Mouse (Mus musculus) kidney, adult 2 months (tissue): Measurements from ENCODE around the gene Slc25a13. TPM values are rescaled to one million over a fixed set of nuclear protein-coding genes. Genes with fewer than 3 reads are reported as not detected.

Experiments
- DNase-seq: peaks from one replicate; pipeline ENCODE4 v3.0.0; 2021
- H3K27ac ChIP-seq: fragments of 200-500 bp; 2 replicates; pipeline ENCODE4 v1.5.1; 2012; ENCODE audit warnings: low read depth, low read length, control low read depth, inconsistent platforms; ENCODE audit not compliant: insufficient read depth
- H3K27me3 ChIP-seq: fragments of 200-500 bp; replicated peaks from 2 replicates; pipeline ENCODE4 v1.6.1; 2012; ENCODE audit warnings: mild to moderate bottlenecking, moderate library complexity, low read length, inconsistent platforms; ENCODE audit not compliant: control insufficient read depth, insufficient read depth
- H3K36me3 ChIP-seq: fragments of 200-500 bp; 2 replicates; pipeline ENCODE4 v1.6.1; 2012; ENCODE audit warnings: mild to moderate bottlenecking, moderate library complexity, low read length, inconsistent platforms; ENCODE audit not compliant: control insufficient read depth, insufficient read depth
- H3K4me1 ChIP-seq: fragments of 200-500 bp; 2 replicates; pipeline ENCODE4 v1.6.1; 2011; ENCODE audit warnings: low read length; ENCODE audit not compliant: control insufficient read depth, insufficient read depth
- H3K4me3 ChIP-seq: fragments of 200-500 bp; 2 replicates; pipeline ENCODE4 v1.5.1; 2011; ENCODE audit warnings: mild to moderate bottlenecking, low read depth, low read length, control low read depth; ENCODE audit not compliant: insufficient read depth
- CTCF ChIP-seq: fragments of 200-500 bp; conservative IDR thresholded peaks from 2 replicates; pipeline ENCODE4 v1.5.1; 2011; ENCODE audit warnings: low read depth, mild to moderate bottlenecking, control low read depth, low read length, moderate library complexity, mixed read lengths; ENCODE audit not compliant: insufficient read depth, insufficient read length
- POLR2A ChIP-seq: fragments of 200-500 bp; IDR thresholded peaks from one replicate; pipeline ENCODE4 v1.6.1; 2011; ENCODE audit warnings: low read depth, low read length, control low read depth
- WGBS: fragments of 180-500 bp; shearing (Covaris S2); methylation state at CpG from one replicate; pipeline ENCODE4 v1.1.7; 2018; 5-methylcytosine and 5-hydroxymethylcytosine counted together
- polyA plus RNA-seq: library from polyadenylated mRNA; depleted of rRNA; stranded (reverse); fragments of >200 nt; gene quantifications from 2 replicates; pipeline ENCODE4 v1.2.3, GENCODE M21; 2012

The Slc25a13 gene
- polyA plus RNA-seq, 1 experiment = 37.8 TPM

- Histone ChIP-seq H3K4me3 (no peak overlapping the region), H3K4me1 (peaks cover 7% of the 10 kb centered on the region; the same call in 1 of the 2 replicates), H3K27me3 (no peaks in the 10 kb centered on the region), H3K36me3 (no peaks in the 10 kb centered on the region), H3K27ac (no peak overlapping the region)
- TF ChIP-seq POLR2A (no peak), CTCF (no peak)
- no peak for DNase-seq
- WGBS = 95% methylated on average over 13 of the region's 13 CpGs
Observed at GRCm38 (mm10) chr6:6193906-6194305, 23.1 kb downstream of the Slc25a13 start.

GRCm38 (mm10) chr6:6192413-6192812 lies 24.6 kb downstream of the Slc25a13 start:
- no peak for TF ChIP-seq POLR2A
- no peak for TF ChIP-seq CTCF
- DNase-seq = no peak

GRCm38 (mm10) chr6:6191596-6192337 lies 25.2 kb downstream of the Slc25a13 start:
- TF ChIP-seq CTCF = no peak
- no peak for TF ChIP-seq POLR2A
- no peaks in the 10 kb centered on the region for H3K27me3 ChIP-seq
- no peak for DNase-seq
- no peak overlapping the region for H3K27ac ChIP-seq
- H3K36me3 ChIP-seq = no peaks in the 10 kb centered on the region
- peaks cover 5% of the 10 kb centered on the region; the same call in 1 of the 2 replicates for H3K4me1 ChIP-seq
- H3K4me3 ChIP-seq = no peak overlapping the region
- 63% methylated on average over 8 of the region's 8 CpGs for WGBS

More at GRCm38 (mm10) chr6:6192413-6192812, 24.6 kb downstream of the Slc25a13 start:
- Histone ChIP-seq H3K4me3 (no peak overlapping the region), H3K27me3 (no peaks in the 10 kb centered on the region), H3K4me1 (peaks cover 5% of the 10 kb centered on the region; the same call in 1 of the 2 replicates), H3K27ac (no peak overlapping the region), H3K36me3 (no peaks in the 10 kb centered on the region)
- WGBS = 54% methylated on average over 7 of the region's 7 CpGs

GRCm38 (mm10) chr6:6188970-6189369 lies 28.0 kb downstream of the Slc25a13 start:
- WGBS = 69% methylated on average over 6 of the region's 6 CpGs
- H3K27ac ChIP-seq = no peak overlapping the region
- no peak for TF ChIP-seq POLR2A
- no peak for DNase-seq
- no peak overlapping the region for H3K4me3 ChIP-seq
- H3K4me1 ChIP-seq = peaks cover 15% of the 10 kb centered on the region; the same call in 1 of the 2 replicates
- H3K36me3 ChIP-seq = no peaks in the 10 kb centered on the region
- no peaks in the 10 kb centered on the region for H3K27me3 ChIP-seq

- Histone ChIP-seq H3K4me1 (peaks cover 15% of the 10 kb centered on the region; the same call in 1 of the 2 replicates), H3K27me3 (no peaks in the 10 kb centered on the region), H3K36me3 (no peaks in the 10 kb centered on the region), H3K4me3 (no peak overlapping the region), H3K27ac (no peak overlapping the region)
- WGBS = 86% methylated on average over 4 of the region's 4 CpGs
- TF ChIP-seq CTCF = no peak
- no peak for TF ChIP-seq POLR2A
- DNase-seq = no peak
Observed at GRCm38 (mm10) chr6:6186468-6186867, 30.5 kb downstream of the Slc25a13 start.

GRCm38 (mm10) chr6:6185735-6186068 lies 31.3 kb downstream of the Slc25a13 start:
- 85% methylated on average over 3 of the region's 3 CpGs for WGBS
- H3K27ac ChIP-seq = peak overlapping the region; percentile 70
- no peaks in the 10 kb centered on the region for H3K27me3 ChIP-seq
- DNase-seq = no peak
- H3K36me3 ChIP-seq = no peaks in the 10 kb centered on the region
- H3K4me3 ChIP-seq = no peak overlapping the region
- TF ChIP-seq POLR2A = no peak
- peaks cover 15% of the 10 kb centered on the region; the same call in 1 of the 2 replicates for H3K4me1 ChIP-seq

GRCm38 (mm10) chr6:6184921-6185734 lies 31.8 kb downstream of the Slc25a13 start:
- Histone ChIP-seq H3K4me1 (peaks cover 15% of the 10 kb centered on the region; the same call in 1 of the 2 replicates), H3K27ac (peak overlapping the region; percentile 70), H3K27me3 (no peaks in the 10 kb centered on the region), H3K4me3 (no peak overlapping the region), H3K36me3 (no peaks in the 10 kb centered on the region)
- TF ChIP-seq CTCF (no peak), POLR2A (no peak)
- WGBS = 51% methylated on average over 7 of the region's 7 CpGs
- peak; percentile 75 for DNase-seq
